Mouse (Mus musculus) heart, embryonic 15.5 days (tissue): ENCODE measurements around the gene Extl2. TPM values are rescaled to one million over a fixed set of nuclear protein-coding genes. Genes with fewer than 3 reads are reported as not detected.

Source experiments
- ATAC-seq: fragments of 200-750 bp; cut with Nextera tagmentation; replicated peaks from 2 replicates; pipeline ENCODE4 v1.8.0; 2017; ENCODE audit warnings: low read depth, moderate TSS enrichment; ENCODE audit not compliant: insufficient number of reproducible peaks, insufficient read depth, low FRiP score
- H3K27ac ChIP-seq: fragments of 300-500 bp; sonication (generic); 2 replicates; pipeline ENCODE4 v1.5.1; 2015; ENCODE audit warnings: mild to moderate bottlenecking, inconsistent platforms
- H3K27me3 ChIP-seq: fragments of 300-500 bp; sonication (generic); 2 replicates; pipeline ENCODE4 v1.6.1; 2015; ENCODE audit warnings: inconsistent platforms
- H3K36me3 ChIP-seq: fragments of 300-500 bp; sonication (generic); 2 replicates; pipeline ENCODE4 v1.6.1; 2015; ENCODE audit warnings: mild to moderate bottlenecking, inconsistent platforms
- H3K4me1 ChIP-seq: fragments of 300-500 bp; sonication (generic); replicated peaks from 2 replicates; pipeline ENCODE4 v1.6.1; 2015; ENCODE audit warnings: inconsistent platforms
- H3K4me2 ChIP-seq: fragments of 300-500 bp; sonication (generic); 2 replicates; pipeline ENCODE4 v1.6.1; 2015; ENCODE audit warnings: inconsistent platforms, mild to moderate bottlenecking, moderate library complexity
- H3K4me3 ChIP-seq: fragments of 300-500 bp; sonication (generic); 2 replicates; pipeline ENCODE4 v1.5.1; 2015; ENCODE audit warnings: mild to moderate bottlenecking, inconsistent platforms
- H3K9ac ChIP-seq: fragments of 300-500 bp; sonication (generic); 2 replicates; pipeline ENCODE4 v1.6.1; 2015; ENCODE audit warnings: mild to moderate bottlenecking, inconsistent platforms
- H3K9me3 ChIP-seq: fragments of 300-500 bp; sonication (generic); replicated peaks from 2 replicates; pipeline ENCODE4 v1.6.1; 2016; ENCODE audit warnings: inconsistent platforms
- WGBS: fragments of 180-500 bp; shearing (Covaris S2); methylation state at CpG from one replicate; pipeline ENCODE4 v1.1.7; 2015; ENCODE audit warnings: mixed read lengths; 5-methylcytosine and 5-hydroxymethylcytosine counted together
- polyA plus RNA-seq: library from polyadenylated mRNA; unstranded; fragments of >200 nt; fragmentation: Nextera tagmentation; extraction: Ambion mirVana; gene quantifications from 2 replicates; pipeline ENCODE4 v1.2.1, GENCODE M21; 2015

The Extl2 gene
- polyA plus RNA-seq, 1 experiment from 2014 or later, result 19.0 TPM

GRCm38 (mm10) chr3:116009622-116010344, 2.5 kb downstream of the Extl2 start:
- 83% methylated on average over 17 of the region's 17 CpGs for WGBS
- Histone ChIP-seq H3K9ac (no peak overlapping the region), H3K9me3 (no peaks in the 10 kb centered on the region), H3K27me3 (no peaks in the 10 kb centered on the region), H3K4me2 (no peak overlapping the region), H3K4me1 (peaks cover 27% of the 10 kb centered on the region), H3K27ac (no peak overlapping the region), H3K36me3 (peaks cover 5% of the 10 kb centered on the region; the same call in 1 of the 2 replicates), H3K4me3 (no peak overlapping the region)
- ATAC-seq, result no peak

GRCm38 (mm10) chr3:116014901-116015300, 7.6 kb downstream of the Extl2 start:
- Histone ChIP-seq H3K9ac (no peak overlapping the region), H3K27ac (no peak overlapping the region), H3K4me1 (peaks cover 7% of the 10 kb centered on the region; the same call in 1 of the 2 replicates), H3K36me3 (no peaks in the 10 kb centered on the region), H3K27me3 (no peaks in the 10 kb centered on the region), H3K4me3 (no peak overlapping the region), H3K9me3 (no peaks in the 10 kb centered on the region), H3K4me2 (no peak overlapping the region)
- WGBS, result 89% methylated on average over 6 of the region's 6 CpGs
- ATAC-seq, result no peak

- no peak overlapping the region for H3K4me2 ChIP-seq
- H3K36me3 ChIP-seq, result no peaks in the 10 kb centered on the region
- no peaks in the 10 kb centered on the region for H3K27me3 ChIP-seq
- H3K9ac ChIP-seq, result no peak overlapping the region
- ATAC-seq, result no peak
- no peak overlapping the region for H3K4me3 ChIP-seq
- H3K9me3 ChIP-seq, result no peaks in the 10 kb centered on the region
- peaks cover 7% of the 10 kb centered on the region; the same call in 1 of the 2 replicates for H3K4me1 ChIP-seq
- WGBS, result 86% methylated on average over 13 of the region's 13 CpGs
- no peak overlapping the region for H3K27ac ChIP-seq
Measured at GRCm38 (mm10) chr3:116016116-116016515, 8.9 kb downstream of the Extl2 start.

GRCm38 (mm10) chr3:116018606-116019005, 11.3 kb downstream of the Extl2 start:
- H3K4me2 ChIP-seq, result no peak overlapping the region
- no peak overlapping the region for H3K9ac ChIP-seq
- 64% methylated on average over 4 of the region's 4 CpGs for WGBS
- H3K27me3 ChIP-seq, result no peaks in the 10 kb centered on the region
- ATAC-seq, result no peak
- H3K27ac ChIP-seq, result no peak overlapping the region
- no peaks in the 10 kb centered on the region for H3K4me1 ChIP-seq
- no peaks in the 10 kb centered on the region for H3K9me3 ChIP-seq
- H3K4me3 ChIP-seq, result no peak overlapping the region
- H3K36me3 ChIP-seq, result no peaks in the 10 kb centered on the region

GRCm38 (mm10) chr3:116019136-116019535, 11.9 kb downstream of the Extl2 start:
- Histone ChIP-seq H3K4me3 (no peak overlapping the region), H3K9me3 (no peaks in the 10 kb centered on the region), H3K4me1 (no peaks in the 10 kb centered on the region), H3K27me3 (no peaks in the 10 kb centered on the region), H3K9ac (no peak overlapping the region), H3K27ac (no peak overlapping the region), H3K36me3 (no peaks in the 10 kb centered on the region), H3K4me2 (no peak overlapping the region)
- 85% methylated on average over 5 of the region's 5 CpGs for WGBS
- ATAC-seq, result no peak

GRCm38 (mm10) chr3:116024236-116024635, 17.0 kb downstream of the Extl2 start:
- H3K4me3 ChIP-seq, result no peak overlapping the region
- no peak for ATAC-seq

GRCm38 (mm10) chr3:116024669-116025068, 17.4 kb downstream of the Extl2 start:
- H3K4me1 ChIP-seq, result 0 out of 2 replicates have a peak, but pooled peaks cover 3% of the 10 kb centered on the region
- H3K9ac ChIP-seq, result no peak overlapping the region
- WGBS, result 85% methylated on average over 5 of the region's 5 CpGs
- no peak overlapping the region for H3K4me2 ChIP-seq
- no peak for ATAC-seq
- no peaks in the 10 kb centered on the region for H3K9me3 ChIP-seq
- H3K4me3 ChIP-seq, result no peak overlapping the region
- H3K27me3 ChIP-seq, result no peaks in the 10 kb centered on the region
- peaks cover 2% of the 10 kb centered on the region; the same call in 1 of the 2 replicates for H3K36me3 ChIP-seq
- H3K27ac ChIP-seq, result no peak overlapping the region

More at GRCm38 (mm10) chr3:116024236-116024635, 17.0 kb downstream of the Extl2 start:
- H3K4me1 ChIP-seq, result 0 out of 2 replicates have a peak, but pooled peaks cover 3% of the 10 kb centered on the region
- peaks cover 2% of the 10 kb centered on the region; the same call in 1 of the 2 replicates for H3K36me3 ChIP-seq
- WGBS, result 80% methylated on average over 12 of the region's 12 CpGs
- no peaks in the 10 kb centered on the region for H3K27me3 ChIP-seq
- H3K4me2 ChIP-seq, result no peak overlapping the region
- no peaks in the 10 kb centered on the region for H3K9me3 ChIP-seq
- H3K9ac ChIP-seq, result no peak overlapping the region
- H3K27ac ChIP-seq, result no peak overlapping the region

GRCm38 (mm10) chr3:116025701-116026100, 18.4 kb downstream of the Extl2 start:
- H3K9ac ChIP-seq, result no peak overlapping the region
- peaks cover 2% of the 10 kb centered on the region; the same call in 1 of the 2 replicates for H3K36me3 ChIP-seq
- peaks cover 3% of the 10 kb centered on the region; the same call in 1 of the 2 replicates for H3K4me1 ChIP-seq
- H3K4me3 ChIP-seq, result no peak overlapping the region
- WGBS, result 73% methylated on average over 10 of the region's 10 CpGs
- H3K27me3 ChIP-seq, result no peaks in the 10 kb centered on the region
- H3K9me3 ChIP-seq, result no peaks in the 10 kb centered on the region
- no peak for ATAC-seq
- H3K27ac ChIP-seq, result no peak overlapping the region
- H3K4me2 ChIP-seq, result no peak overlapping the region

- no peak overlapping the region for H3K9ac ChIP-seq
- H3K4me1 ChIP-seq, result peaks cover 3% of the 10 kb centered on the region; the same call in 1 of the 2 replicates
- no peaks in the 10 kb centered on the region for H3K9me3 ChIP-seq
- WGBS, result 80% methylated on average over 20 of the region's 20 CpGs
- no peak overlapping the region for H3K27ac ChIP-seq
- peaks cover 2% of the 10 kb centered on the region; the same call in 1 of the 2 replicates for H3K36me3 ChIP-seq
- H3K4me3 ChIP-seq, result no peak overlapping the region
- H3K27me3 ChIP-seq, result no peaks in the 10 kb centered on the region
- no peak overlapping the region for H3K4me2 ChIP-seq
- ATAC-seq, result no peak
Measured at GRCm38 (mm10) chr3:116026996-116027395, 19.7 kb downstream of the Extl2 start.

GRCm38 (mm10) chr3:116030152-116030788, 23.0 kb downstream of the Extl2 start:
- Histone ChIP-seq H3K27me3 (no peaks in the 10 kb centered on the region), H3K27ac (no peak overlapping the region), H3K36me3 (peaks cover 2% of the 10 kb centered on the region; the same call in 1 of the 2 replicates), H3K9ac (no peak overlapping the region), H3K4me1 (peaks cover 3% of the 10 kb centered on the region; the same call in 1 of the 2 replicates), H3K4me2 (no peak overlapping the region), H3K4me3 (no peak overlapping the region), H3K9me3 (no peaks in the 10 kb centered on the region)
- no peak for ATAC-seq
- WGBS, result 60% methylated on average over 11 of the region's 11 CpGs

- Histone ChIP-seq H3K9ac (no peak overlapping the region), H3K36me3 (no peaks in the 10 kb centered on the region), H3K4me1 (no peaks in the 10 kb centered on the region; the same call in 1 of the 2 replicates), H3K9me3 (no peaks in the 10 kb centered on the region), H3K4me3 (no peak overlapping the region), H3K27ac (no peak overlapping the region), H3K27me3 (no peaks in the 10 kb centered on the region), H3K4me2 (no peak overlapping the region)
- ATAC-seq, result no peak
- WGBS, result 57% methylated on average over 6 of the region's 6 CpGs
Measured at GRCm38 (mm10) chr3:116033218-116033870, 26.1 kb downstream of the Extl2 start.
